Mouse (Mus musculus) urinary bladder, adult 2 months (tissue): ENCODE measurements around the gene Psme2. TPM values are rescaled to one million over a fixed set of nuclear protein-coding genes. Genes with fewer than 3 reads are reported as not detected.
A peak's percentile ranks its signal among the peaks of the same experiment; 100 is the strongest.

Experiments used
- DNase-seq: peaks from one replicate; pipeline ENCODE4 v3.0.0; 2022; ENCODE audit warnings: low spot score
- polyA plus RNA-seq: library from polyadenylated mRNA; depleted of rRNA; stranded (reverse); fragments of >200 nt; gene quantifications from 2 replicates; pipeline ENCODE4 v1.2.3, GENCODE M21; 2012; rRNA removed

Gene Psme2
- polyA plus RNA-seq = 134 and 144 TPM in 2 replicates

DNA sequence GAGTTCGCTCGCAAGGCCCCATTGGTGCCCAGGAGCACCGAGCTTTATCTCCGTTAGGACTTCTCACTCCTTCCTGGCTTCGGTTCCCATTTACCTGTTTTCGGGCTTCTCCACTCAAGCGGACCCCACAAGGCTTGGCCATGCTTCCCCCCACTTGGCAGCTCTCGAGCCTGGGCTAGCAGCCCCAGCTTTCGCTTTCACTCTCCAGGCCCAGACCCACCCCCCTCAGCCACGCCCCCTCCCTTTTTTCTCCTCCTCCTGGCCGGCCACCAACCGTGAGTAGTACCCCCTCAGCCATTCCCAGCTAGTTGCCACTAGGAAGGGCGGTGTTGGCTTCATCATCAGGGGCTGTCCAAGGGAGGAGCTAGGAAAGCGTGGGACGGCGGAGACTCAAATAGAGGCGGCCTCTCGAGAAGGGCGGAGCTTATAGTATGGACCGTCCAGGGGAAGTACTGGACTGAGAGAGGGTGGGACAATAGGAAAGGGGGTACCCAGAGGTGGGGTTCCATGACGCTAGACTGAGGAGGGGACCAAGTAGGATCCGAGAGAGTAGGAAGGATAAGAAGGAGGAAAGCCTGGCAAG, at the start of gene Psme2:
Gene Psme2 (minus strand): TSS at position 366 of the 583 bp plus-strand sequence.
- peak; percentile 75 for DNase-seq

DNA sequence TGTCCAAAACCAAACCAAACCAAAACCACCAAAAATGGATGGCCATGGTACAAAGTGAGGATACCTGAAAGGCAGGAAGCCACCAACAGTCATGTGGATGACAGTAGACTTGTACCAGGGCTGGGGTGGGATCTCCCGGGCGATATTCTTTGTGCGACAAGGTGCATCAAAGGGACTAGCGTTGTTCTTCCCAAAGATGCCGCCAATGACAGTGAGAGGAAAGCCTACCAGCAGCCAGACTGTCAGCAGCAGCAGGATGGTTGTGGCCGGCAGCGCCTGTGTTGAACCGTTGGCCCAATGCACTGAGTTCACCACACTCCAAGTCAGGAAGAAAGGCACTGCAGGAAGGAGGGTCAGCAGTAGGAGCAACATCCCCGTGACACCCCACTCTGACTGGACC, 46.9 kb upstream of the Psme2 start, which contains the start of gene Gm49378:
Gene Gm49378 (minus strand): TSS at position 101 of the 400 bp plus-strand sequence.
- no peak for DNase-seq

DNA sequence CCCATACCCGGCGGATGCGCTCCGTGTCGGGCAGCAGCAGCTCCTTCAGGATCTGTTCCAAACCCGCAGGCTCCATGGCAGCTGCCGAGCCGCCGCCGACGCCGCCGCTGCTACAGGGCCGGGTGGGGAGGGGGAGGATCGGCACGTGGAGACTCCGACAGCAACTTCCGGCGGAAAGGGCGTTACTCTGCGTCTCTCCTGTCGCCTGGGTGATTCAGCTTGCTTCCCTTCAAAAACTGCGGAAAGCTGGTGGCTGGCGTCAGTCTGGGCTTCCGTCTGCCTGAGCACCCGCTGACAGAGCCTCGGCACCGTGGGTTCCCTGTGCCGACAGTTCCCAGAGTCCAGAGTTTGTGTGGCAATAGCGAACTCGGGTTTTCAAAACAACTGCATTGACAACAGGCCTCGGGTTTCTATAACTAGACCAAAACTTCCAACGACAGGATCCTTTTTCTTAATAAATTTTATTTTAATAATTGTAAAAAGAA, 44.7 kb upstream of the Psme2 start, which contains the start of gene Ipo4:
Gene Ipo4 (minus strand): TSS at position 435 of the 485 bp plus-strand sequence.
- peak; percentile 60 for DNase-seq

DNA sequence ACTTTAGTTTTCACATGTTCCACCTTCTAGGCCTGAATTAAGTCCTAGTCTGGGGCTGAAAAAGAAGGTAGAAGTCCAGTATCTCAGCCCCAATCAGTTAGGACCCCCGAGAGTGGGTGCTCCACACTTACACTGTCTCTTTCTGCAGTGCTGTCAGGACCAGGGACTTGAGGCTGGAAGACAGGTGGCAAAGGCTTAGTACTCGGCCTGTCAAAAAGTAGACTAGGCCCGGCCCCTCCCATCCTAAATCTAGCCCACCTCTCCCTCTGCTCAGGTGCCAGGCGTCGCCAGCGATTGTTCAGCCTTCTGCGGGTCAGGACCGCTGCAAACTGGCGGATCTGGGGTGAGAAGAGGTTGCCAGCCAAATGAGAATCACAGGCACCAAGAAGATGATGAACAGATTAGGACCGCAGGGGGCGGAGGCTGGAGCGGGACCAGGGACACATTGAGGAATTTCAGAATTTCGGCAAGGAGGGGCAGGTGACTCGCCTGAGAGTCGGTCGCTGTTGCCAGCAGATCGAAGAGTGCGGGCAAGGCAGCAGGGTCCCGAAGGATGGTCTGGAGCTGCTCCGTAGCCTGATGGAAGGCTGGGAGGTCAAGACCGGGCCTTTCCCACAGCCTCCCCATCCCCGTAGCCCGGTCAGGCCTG, 44.1 kb upstream of the Psme2 start:
- DNase-seq = no peak

DNA sequence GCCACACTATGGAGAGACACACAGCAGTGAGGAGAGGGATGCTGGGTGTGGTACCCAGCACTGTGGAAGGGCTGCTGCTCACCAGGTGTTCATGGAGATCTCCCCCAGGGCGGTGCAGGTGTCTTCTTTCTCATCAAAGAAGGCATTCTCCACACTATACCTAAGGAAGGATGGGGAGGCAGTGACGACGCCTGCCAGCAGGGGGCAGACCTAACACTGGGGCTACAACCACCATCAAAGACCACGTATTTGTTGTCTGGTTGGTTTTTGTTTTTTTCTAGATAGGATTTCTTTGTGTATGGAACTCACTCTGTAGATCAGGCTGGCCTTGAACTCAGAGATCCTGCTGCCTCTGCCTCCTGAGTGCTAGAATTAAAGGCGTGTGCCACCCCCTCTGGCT, 38.4 kb upstream of the Psme2 start:
- no peak for DNase-seq

DNA sequence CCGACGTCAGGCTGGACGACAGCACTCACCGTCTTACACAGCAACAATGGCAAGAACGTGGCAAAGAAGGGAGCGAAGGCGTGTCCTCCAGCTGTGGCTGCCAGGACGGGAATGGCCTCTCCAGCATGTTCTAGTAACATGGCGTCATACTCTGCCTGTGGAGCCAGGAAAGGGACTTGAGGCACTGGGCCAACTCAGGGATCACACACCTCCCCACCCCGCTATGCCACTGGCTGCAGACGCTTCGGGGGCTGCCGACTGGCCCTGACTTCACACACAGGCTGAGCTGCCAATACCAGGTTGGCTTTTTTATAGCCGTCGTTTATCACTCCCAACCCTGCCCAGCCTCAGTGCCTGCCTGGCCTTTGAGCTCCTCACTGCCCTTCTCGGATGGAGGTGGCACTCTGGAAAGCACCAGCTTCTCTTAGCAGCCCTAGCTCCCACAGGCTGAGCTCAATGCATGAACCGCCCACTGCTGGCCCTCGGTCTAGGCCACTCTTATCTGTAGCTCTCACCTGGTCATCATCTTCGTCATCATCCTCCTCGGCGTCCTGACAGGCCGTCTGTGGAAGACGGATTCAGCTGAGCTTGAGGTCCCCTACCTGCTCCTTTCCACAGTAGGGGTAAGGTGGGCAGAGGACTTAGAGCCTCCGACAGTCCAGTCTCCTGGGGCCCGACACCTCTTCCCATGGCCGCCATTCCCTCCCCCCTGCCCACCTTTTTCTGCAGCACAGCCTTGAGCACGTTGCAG, 37.3 kb upstream of the Psme2 start:
- DNase-seq = no peak

DNA sequence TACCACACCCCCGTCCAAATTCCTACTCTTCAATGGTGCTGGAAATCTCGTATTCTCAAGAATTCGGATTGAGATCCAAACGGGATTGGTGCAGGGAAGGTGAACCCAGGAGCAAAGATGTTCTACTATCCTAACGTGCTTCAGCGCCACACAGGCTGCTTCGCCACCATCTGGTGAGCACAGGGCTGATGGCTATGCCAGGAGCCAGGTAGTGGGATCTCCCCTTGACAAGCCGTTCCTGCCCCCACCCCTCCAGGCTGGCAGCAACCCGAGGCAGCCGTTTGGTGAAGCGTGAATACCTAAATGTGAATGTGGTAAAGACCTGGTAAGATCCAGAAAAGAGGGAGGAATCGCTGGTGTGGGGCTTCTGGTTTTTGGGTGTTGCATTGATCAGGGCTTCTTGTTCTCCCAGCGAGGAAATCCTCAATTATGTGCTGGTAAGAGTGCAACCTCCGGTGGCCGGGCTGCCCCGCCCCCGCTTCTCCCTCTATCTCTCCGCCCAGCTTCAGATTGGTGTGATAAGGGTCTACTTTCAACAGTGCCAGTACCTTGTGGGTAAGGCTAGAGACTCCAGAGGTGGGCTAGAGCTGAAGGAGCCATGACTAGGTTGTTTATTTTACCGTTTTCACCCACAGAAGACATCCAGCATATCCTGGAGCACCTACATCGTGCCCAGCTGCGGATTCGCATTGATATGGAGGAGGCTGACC, 27.7 kb upstream of the Psme2 start:
- DNase-seq = no peak

DNA sequence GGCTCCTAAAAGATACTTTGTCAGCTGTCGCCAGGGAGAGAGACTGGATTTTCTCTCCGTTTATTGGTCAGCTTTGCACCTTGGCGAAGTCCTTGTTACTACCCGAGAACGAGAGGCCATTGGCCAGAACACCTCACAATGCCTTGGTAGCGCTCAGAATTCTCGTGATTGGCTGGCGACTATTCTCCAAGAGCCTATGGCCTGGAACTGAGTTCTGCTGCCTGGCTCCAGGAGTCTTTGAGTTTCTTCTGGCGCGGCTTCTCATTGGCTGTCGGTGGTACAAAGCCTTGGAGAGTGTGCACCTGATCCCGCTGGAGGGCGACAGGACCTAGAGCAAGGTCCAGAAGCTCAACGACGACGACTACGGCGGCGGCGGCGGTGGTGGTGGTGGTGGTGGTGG, 26.9 kb upstream of the Psme2 start, which contains the start of gene Rec8:
Gene Rec8 (plus strand): TSS at position 216 of the 400 bp plus-strand sequence.
- no peak for DNase-seq

DNA sequence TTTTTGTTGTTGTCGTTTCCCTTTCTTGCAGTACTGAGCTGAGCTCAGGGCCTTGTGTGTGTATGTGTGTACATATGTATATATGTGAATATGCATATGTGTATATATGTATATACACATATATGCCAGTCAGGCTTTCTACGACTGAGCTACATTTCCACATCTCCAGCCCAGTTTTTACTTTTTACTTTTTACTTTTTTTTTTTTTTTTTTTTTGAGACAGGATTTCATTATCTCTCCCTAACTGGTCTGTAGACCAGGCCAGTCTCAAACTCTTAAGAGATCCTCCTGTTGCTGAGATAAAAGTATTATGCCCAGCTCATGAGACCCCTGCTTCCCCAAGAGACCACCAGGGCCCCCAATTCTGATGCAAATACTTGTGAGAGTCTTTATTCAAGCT, 25.9 kb upstream of the Psme2 start:
- no peak for DNase-seq

DNA sequence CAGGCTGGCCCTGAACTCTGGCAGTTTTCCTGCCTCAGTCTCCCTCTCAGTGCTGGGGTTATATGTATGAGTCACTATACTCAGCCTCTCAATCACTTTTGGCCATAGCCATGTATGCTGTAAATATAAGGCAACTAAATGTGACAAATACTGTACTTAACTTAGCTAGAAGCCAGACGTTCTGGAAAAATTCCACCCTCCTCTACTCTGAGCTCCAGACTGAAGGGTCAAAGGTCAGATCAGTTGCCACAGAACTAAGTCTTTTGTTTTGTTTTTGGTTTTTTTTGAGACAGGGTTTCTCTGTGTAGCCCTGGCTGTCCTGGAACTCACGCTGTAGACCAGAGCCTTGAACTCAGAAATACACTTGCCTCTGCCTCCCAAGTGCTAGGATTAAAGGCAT, 25.0 kb upstream of the Psme2 start:
- DNase-seq = no peak

DNA sequence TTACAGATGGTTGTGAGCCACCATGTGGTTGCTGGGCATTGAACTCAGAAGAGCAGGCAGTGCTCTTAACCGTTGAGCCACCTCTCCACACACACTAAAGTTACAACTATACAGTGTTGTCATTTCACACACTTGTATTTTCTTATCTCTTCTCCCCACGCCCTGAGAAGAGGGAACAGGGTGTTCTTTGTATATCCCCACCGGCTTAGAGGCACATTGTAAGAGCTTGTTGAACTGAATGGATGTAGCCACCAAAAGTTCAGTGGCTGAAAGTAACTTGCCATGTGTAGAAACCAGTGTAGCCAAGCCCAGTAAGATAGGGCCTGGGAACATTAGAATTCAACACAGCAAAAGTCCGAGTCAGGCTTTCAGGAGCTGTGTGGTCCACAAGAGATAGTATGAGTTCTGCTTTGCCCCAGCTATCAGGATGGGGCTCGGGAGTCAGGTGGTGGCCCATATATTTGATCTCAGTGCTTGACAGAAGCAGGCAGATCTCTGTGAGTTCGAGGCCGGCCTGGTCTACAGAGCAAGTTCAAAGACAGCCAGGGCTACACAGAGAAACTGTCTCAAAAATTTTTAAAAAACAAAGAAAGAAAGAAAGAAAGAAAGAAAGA, 23.8 kb upstream of the Psme2 start:
- no peak for DNase-seq

DNA sequence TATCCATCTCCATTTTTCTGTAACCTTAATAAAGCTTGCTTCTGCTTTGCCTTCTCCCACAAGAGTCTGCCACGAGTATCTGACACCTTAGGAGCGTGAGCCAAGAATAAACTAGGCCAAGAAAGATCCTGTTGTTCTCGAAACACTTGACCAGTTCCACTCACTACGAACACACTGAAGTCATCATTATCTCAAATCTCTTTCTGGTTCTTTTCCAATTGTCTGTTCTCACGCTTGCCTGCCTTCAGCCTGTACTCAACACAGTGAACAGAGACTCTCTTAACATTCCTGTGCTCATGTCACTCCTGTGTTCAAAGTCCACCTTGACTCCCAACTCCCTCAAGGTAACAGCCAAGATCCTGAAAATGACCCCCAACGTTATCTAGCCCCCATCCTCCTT, 22.4 kb upstream of the Psme2 start:
- no peak for DNase-seq

DNA sequence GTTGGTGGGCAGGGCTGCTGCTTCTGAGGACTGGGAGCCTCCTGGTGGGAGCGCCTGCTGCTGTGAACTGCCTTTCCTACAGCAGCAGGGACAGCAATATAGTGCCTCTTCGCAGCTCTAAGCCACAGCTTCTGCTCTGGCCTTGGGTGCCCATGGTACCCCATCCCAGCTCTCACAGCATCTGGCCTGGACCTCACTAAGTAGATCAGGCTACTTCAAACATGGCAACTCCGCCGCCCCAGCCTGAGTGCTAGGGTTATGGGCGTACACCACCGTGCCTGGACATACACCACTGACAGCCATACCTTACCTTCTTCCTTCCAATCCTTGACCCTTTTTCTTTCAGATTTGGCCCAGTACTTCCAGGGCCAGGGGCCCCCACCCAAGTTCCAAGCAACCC, 17.4 kb upstream of the Psme2 start:
- DNase-seq = no peak

DNA sequence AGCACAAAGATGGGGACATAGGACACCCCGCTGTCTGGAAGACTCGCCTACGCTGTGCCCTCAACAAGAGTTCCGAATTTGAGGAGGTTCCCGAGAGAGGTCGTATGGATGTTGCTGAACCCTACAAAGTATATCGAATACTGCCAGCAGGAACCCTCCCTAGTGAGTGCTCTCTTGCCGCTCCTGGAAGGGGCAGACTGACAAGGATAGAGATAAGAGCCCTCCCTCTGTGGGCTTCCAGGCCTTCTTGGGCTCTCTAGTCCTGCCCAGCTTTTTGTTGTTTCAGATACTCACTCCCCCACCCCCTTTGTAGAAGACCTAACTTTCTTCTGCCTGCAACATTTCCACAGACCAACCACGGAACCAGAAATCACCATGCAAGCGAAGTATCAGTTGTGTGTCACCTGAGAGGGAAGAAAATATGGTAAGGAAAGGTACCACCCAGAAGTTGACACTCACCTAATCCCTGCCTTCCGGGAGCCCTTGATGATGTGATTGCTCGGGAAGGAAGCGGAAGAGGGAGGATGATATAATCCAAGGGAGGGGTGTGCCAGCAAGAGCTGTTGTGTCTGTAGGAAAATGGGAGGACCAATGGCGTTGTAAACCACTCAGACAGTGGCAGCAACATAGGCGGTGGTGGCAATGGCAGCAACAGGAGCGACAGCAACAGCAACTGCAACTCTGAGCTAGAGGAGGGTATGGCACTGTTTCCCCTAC, 15.0 kb upstream of the Psme2 start:
- DNase-seq = no peak

DNA sequence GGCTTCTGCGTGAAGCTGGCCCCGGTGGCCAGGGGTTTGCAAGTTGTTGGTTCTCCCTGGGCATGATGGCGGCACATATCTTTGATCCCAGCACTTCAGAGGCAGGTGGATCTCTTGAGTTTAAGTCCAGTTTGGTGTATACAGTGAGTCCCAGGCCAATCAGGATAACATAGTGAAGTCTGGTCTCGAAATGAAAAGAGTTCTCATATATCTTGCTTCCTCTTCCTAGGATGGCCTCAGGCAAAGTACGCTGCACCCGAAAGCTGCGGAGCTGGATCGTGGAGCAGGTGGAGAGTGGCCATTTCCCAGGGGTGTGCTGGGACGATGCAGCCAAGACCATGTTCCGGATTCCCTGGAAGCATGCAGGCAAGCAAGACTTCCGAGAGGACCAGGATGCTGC, 13.9 kb upstream of the Psme2 start:
- no peak for DNase-seq

DNA sequence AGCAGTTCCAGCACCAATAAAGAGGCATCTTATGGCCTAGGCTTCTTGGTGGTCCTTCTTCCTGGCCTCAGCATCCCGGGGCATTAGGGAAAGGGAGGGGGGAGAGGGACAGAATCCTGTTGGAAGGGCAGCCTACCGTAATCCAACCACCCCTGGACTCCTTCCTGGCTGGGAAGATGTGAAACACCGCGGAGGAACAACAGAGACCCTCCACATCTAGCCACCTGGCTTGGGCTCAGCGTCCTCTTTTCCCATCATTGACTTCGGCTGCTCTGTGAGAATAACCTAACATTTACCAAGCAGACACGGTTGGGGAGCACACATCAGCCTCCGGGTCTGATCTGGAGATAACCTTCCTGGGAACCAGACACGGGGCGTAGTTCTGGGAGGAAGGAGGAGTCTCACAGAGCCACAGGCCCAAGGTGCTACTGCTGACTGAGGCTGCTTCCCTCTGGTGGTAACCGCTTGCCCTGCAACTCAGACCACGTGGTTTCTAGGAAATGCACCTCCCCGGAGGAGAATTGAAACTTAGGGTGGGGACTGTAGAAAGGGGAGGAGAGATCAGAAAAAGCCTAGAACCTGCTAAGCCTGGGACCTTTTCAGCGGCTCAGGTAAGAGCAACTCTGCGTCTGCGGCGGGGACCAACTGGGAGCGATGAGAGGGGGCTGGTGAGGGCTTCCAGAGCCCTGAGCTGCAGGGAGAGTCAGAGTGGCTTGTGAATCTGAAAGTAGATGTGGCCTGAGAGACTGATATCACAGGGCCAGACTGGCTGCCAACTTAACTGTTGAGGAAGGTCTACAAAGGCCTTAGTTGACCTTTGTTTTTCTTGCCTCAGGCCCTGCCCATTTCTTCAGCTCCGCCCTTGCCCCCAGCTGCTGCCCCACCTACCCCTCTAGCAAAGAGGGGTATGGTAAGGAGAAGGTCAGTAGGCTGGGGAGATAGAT, 13.0 kb upstream of the Psme2 start:
- peak; percentile 67 for DNase-seq

DNA sequence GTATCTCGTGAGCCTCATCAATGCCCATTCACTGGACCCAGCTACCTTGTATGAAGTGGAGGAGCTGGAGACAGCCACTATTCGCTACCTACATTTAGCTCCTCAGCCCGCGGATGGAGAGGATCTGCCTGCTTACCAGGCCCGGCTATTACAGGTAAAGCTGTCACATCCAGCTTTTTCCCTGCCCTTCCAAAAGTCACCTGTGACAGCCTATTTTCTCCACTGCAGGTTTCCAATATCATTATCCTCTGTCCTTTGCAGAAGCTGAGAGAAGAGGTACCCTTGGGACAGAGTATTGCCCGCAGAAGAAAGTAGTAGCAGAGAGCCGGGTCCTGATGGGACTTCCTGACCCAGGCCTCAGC, 12.3 kb upstream of the Psme2 start, which contains the start of gene Irf9:
Gene Irf9 (plus strand): TSS at position 301 of the 362 bp plus-strand sequence.
- no peak for DNase-seq

DNA sequence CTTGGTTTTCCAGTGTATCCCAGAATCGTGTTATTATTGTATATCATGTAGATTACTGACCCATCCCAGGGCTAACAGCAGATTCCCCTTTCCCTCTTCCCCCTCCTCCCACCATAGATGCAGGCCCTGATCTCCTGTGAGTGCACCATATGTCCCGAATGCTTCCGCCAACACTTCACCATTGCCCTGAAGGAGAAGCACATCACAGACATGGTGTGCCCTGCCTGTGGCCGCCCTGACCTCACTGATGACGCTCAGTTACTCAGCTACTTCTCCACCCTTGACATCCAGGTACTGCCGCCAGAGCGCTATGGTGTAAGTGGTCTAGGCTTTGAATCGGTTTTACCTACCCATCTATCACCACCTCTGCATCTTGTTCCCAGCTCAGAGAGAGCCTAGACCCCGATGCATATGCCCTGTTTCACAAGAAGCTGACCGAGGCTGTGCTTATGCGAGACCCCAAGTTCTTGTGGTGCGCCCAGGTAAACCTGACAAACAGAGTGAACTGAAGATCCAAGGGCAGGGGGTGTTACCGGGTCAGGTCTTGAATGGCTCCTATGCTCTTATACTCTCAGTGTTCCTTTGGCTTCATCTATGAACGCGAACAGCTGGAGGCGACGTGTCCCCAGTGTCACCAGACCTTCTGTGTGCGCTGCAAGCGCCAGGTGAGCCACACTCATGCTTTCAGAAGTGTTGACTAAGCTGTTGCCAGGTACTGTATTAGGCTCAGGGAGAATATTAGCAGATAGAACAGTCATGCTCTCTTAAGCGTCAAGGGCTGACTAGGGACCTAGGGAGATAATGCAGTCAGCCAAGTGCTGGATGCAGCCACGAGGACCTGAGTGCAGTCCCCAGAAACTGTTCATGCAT, 7.8 kb upstream of the Psme2 start:
- no peak for DNase-seq
